Mouse (Mus musculus) megakaryocyte, embryonic 14.5 days (primary cell): Measurements from ENCODE around the gene Lingo1. TPM values are rescaled to one million over a fixed set of nuclear protein-coding genes. Genes with fewer than 3 reads are reported as not detected.

Experiments
- H3K27me3 ChIP-seq: replicated peaks from 2 replicates; pipeline ENCODE3; 2012; ENCODE audit warnings: inconsistent platforms
- H3K36me3 ChIP-seq: replicated peaks from 2 replicates; pipeline ENCODE3; 2012; ENCODE audit warnings: low read length, inconsistent platforms, mixed read lengths
- H3K4me1 ChIP-seq: 2 replicates; pipeline ENCODE4 v1.6.1; 2012; ENCODE audit warnings: inconsistent platforms
- H3K4me3 ChIP-seq: replicated peaks from 2 replicates; pipeline ENCODE3; 2012; ENCODE audit warnings: moderate library complexity, mild to moderate bottlenecking, inconsistent platforms
- H3K9me3 ChIP-seq: 2 replicates; pipeline ENCODE4 v1.6.1; 2012; ENCODE audit warnings: inconsistent platforms
- FLI1 ChIP-seq: IDR thresholded peaks from 2 replicates; pipeline ENCODE4 v1.6.1; 2012; ENCODE audit warnings: low read length, inconsistent platforms, mixed read lengths
- GATA1 ChIP-seq: IDR thresholded peaks from 3 replicates; pipeline ENCODE4 v1.6.1; 2012; ENCODE audit warnings: mixed read lengths, low read length, inconsistent platforms, borderline replicate concordance
- polyA plus RNA-seq: library from polyadenylated mRNA; stranded (reverse); fragments of >175 nt; gene quantifications from 2 replicates; pipeline ENCODE4 v1.2.3, GENCODE M21; 2012; ENCODE audit warnings: low replicate concordance; ENCODE audit not compliant: insufficient read depth

The Lingo1 gene
- polyA plus RNA-seq, 1 experiment, result 15.1 TPM

DNA sequence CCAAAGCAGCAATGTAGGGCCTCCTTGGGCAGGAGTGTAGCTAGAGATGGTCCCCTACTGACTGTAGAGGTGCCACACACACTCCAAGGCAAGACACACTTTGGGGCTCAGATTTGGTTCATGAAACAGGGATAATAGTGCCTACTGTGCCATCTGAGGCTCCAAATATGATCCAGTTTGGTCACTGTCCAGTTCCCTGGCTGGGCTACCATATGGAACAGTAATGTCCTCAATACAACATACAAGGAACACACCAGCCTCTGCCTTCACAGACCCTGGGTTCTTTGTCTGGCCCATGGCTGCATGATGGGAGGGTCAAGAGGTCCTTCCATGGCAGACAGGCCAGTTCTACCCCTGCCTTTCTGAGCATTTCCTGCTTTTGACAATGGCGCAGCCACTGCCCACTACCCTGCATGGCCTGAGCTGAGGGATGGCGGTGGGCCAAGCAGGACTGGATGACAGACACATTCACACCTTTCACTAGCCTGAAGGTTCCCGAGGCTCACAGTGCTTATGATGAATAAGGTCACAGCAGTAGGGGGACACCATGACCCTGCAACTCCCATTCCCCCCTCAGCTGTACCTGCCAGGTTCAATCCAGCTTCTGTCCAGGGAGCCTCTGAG, 134.9 kb downstream of the Lingo1 start:
- peaks cover 63% of the 10 kb centered on the region for H3K27me3 ChIP-seq

DNA sequence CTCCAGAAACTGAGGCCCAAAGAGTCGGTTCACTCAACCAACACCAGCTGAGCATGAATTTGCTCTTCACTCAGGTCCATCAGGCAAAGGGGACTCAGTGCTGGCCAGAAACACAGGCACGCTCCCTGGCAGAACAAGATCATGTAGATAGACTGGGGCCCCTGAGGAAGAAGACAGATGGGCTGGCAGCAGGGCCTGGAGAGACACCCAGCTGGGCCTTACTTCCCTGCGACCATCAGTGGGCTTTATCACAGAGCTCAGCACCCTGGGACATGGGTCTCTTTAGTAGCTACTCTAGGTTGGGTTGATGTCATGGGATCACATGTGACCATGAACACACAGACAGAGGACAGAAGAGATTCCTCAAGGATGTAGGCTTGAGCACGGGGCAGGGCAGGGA, 137.7 kb downstream of the Lingo1 start:
- Histone ChIP-seq H3K36me3 (no peaks in the 10 kb centered on the region), H3K9me3 (no peaks in the 10 kb centered on the region), H3K4me3 (no peak overlapping the region), H3K4me1 (no peaks in the 10 kb centered on the region), H3K27me3 (peaks cover 73% of the 10 kb centered on the region)
- no peak for TF ChIP-seq GATA1
- no peak for TF ChIP-seq FLI1

More for the DNA sequence above, 134.9 kb downstream of the Lingo1 start:
- no peak overlapping the region for H3K4me3 ChIP-seq
- no peaks in the 10 kb centered on the region for H3K9me3 ChIP-seq
- TF ChIP-seq FLI1 (no peak), GATA1 (no peak)
- H3K36me3 ChIP-seq, result no peaks in the 10 kb centered on the region
- no peaks in the 10 kb centered on the region for H3K4me1 ChIP-seq

DNA sequence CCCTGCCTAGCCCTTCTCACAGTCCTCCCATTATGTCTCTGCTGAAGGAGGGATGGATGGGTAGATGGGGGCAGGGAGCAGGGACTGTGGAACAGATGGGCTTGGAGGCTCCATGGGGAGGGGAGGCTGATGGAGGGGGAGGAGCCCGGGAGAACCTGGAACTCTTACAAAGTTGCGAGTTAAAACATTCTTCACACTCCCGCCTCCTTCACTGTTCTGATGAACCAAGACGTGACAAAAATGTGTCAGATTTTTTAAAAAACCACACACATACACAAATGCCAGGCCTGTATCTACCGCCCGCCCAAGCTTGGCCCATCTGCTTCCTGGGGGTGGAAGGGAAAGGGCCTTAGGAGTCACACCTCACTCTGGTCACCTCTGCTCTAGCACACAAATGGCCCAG, 138.3 kb downstream of the Lingo1 start:
- TF ChIP-seq GATA1 (no peak), FLI1 (no peak)
- H3K9me3 ChIP-seq, result no peaks in the 10 kb centered on the region
- H3K36me3 ChIP-seq, result no peaks in the 10 kb centered on the region
- peaks cover 69% of the 10 kb centered on the region for H3K27me3 ChIP-seq
- no peak overlapping the region for H3K4me3 ChIP-seq
- H3K4me1 ChIP-seq, result no peaks in the 10 kb centered on the region

DNA sequence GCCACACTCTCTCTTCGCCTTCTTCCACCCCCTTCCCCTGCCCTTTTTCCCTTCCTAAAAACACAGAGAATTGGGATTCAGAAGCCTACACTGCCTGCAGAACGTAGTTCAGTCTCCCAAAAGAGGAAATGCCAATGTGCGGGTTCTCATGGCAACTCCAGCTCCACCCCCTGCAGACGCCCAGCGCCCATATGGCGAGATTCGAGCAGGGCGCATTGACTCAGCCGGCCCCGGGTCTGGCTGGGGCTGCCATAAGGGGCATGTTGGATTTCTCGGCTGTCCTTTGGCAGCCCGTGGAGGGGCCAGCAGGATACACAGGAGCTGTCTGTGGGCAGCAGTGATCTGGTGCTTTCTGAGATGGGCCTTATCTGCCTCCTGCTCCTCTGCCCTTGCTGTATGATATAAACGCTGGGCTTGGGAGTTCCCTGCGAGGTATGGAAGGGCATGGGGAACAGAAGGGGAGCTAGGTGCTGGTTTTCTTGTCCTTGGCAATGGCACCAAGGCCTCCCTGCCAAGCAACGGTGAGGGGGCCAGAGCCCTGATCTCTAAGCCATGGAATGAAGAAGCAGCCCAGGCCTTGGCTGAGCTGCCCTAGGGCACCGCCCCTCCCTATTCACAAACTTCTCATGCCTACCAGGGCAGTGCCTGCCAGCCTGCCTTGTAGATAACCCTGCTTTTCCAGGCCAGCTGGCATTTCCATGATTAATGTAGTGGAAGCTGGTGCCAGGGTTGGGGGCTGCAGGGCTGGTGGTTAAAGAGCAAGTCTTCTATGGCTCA, 139.3 kb downstream of the Lingo1 start:
- TF ChIP-seq FLI1 (no peak), GATA1 (no peak)
- peaks cover 77% of the 10 kb centered on the region for H3K27me3 ChIP-seq
- H3K36me3 ChIP-seq, result no peaks in the 10 kb centered on the region
- no peaks in the 10 kb centered on the region for H3K9me3 ChIP-seq
- H3K4me1 ChIP-seq, result no peaks in the 10 kb centered on the region
- no peak overlapping the region for H3K4me3 ChIP-seq

DNA sequence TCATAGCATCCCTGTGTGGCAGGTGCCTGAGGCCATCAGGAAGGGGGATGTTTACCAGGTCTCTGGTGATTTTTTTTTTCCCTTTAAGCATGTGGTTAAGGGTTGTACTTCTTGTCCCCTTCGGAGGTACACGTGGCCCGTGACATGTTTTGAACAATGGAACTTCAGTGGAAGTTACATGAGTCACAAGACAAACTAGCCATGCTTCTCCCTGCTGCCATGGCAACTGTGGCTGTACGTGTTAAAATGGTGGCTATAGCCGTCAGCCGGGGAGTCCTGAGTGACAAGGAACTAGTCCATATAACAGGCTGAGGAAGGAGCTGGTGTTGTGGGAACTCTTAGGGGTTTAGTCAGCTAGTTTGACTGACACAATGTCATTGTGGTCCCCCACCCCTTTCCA, 141.1 kb downstream of the Lingo1 start:
- H3K4me3 ChIP-seq, result no peak overlapping the region
- no peaks in the 10 kb centered on the region for H3K9me3 ChIP-seq
- peaks cover 74% of the 10 kb centered on the region for H3K27me3 ChIP-seq
- H3K36me3 ChIP-seq, result no peaks in the 10 kb centered on the region
- TF ChIP-seq GATA1, result no peak
- no peak for TF ChIP-seq FLI1
- no peaks in the 10 kb centered on the region for H3K4me1 ChIP-seq

DNA sequence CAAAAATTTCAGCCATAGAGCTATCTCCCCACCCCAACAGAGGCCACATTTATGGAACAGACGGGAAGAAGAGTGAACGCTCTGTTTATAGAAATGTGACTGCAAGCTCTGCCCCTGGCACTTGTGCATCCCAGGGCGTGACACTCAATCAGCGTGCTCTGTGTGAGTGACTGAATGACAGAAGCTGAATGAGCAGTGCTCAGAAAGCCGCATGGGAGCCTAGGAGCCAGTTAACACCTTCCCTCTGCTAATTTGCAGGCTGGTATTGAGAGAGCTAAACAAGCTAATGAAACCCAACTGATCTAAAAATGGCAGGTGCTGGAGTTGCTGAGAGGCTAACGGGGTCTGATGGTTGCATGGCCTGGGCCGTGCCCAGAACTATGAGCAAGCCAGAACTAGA, 143.7 kb downstream of the Lingo1 start:
- Histone ChIP-seq H3K4me3 (no peak overlapping the region), H3K4me1 (no peaks in the 10 kb centered on the region), H3K27me3 (peaks cover 72% of the 10 kb centered on the region), H3K36me3 (no peaks in the 10 kb centered on the region), H3K9me3 (no peaks in the 10 kb centered on the region)
- TF ChIP-seq GATA1, result no peak
- no peak for TF ChIP-seq FLI1

DNA sequence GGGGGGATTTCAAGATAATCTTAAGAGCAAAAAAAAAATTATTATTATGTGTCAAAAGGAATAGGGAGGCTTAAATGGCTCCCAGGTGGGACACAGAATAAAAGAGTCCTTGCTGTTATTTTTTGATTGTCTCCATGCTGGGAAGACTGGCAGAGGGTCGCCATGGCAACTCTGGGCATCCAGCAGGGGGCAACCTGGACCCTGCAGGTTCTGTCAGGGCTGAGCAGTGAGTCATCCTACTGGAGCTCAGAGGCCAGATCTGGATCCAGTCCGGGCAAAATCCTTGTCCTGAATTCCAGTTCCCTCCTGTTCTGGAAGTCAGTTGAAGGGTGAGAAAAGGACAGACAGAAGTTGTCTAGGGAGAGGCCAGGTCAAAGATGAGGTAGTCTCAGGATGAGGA, 144.7 kb downstream of the Lingo1 start:
- no peak for TF ChIP-seq GATA1
- Histone ChIP-seq H3K27me3 (peaks cover 72% of the 10 kb centered on the region), H3K4me1 (no peaks in the 10 kb centered on the region), H3K4me3 (no peak overlapping the region), H3K36me3 (no peaks in the 10 kb centered on the region), H3K9me3 (no peaks in the 10 kb centered on the region)

DNA sequence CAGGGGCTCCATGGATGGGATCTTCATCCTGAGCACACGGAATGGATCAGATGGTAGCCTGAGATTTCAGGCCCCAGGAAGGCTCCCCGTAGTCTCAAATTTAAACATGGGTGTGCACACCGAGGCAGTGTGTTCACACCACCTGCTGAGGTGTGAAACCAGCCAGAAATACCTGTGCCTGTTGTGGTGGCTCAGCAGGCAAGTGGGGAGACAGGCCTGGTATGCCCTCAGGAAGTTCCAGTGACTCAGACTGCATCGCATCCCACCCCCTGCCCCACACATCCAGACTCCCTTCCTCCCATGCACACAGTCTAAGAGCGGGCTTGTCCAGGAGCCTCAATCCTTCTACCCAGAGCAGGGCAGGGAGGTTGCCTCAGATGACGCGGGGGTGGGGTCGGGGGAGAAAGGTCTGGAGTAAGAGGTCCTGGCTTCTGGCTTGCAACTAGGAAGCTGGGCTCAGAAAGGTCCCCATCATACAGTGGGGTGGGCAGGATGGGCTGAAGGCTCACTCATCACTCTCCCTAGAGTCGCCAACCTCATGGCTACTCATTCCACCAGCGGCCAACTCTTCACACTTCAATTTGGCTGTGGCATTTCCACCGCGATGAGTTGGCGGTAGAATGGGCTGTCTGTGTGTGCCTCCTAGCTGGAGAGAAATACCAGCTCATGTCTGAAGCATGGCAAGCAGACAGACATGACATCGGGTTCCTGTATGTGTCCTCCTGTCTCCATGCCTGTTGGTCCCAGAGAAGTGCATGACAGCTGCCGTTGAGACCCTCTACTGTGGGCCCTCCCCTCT, 149.8 kb downstream of the Lingo1 start:
- Histone ChIP-seq H3K4me3 (no peak overlapping the region), H3K4me1 (no peaks in the 10 kb centered on the region), H3K36me3 (no peaks in the 10 kb centered on the region), H3K9me3 (no peaks in the 10 kb centered on the region), H3K27me3 (peaks cover 83% of the 10 kb centered on the region)
- TF ChIP-seq FLI1, result no peak
- no peak for TF ChIP-seq GATA1

DNA sequence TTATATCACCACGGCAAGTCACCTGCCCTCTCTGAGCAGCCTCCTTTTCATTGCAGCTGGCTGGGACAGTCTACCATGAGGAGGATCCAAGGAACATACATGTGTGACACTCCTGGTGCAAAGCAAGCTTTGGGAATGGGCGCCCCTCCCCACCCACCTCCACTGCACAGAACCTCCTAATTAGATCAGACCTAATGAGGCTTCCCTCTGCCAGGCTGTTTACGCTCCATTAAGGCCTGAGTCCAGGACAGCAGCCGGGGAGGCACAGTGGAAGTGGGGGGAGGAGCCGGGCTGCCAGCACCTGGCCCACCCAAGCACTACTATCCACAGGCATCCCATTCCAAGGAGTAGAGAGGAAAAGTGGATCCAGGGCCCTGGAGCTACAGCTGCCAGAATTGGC, 152.8 kb downstream of the Lingo1 start:
- no peaks in the 10 kb centered on the region for H3K9me3 ChIP-seq
- no peak overlapping the region for H3K4me3 ChIP-seq
- TF ChIP-seq FLI1 (no peak), GATA1 (no peak)
- no peaks in the 10 kb centered on the region for H3K4me1 ChIP-seq
- H3K36me3 ChIP-seq, result no peaks in the 10 kb centered on the region
- peaks cover 89% of the 10 kb centered on the region for H3K27me3 ChIP-seq
